ENCODE assay signal across 9 mouse cellular contexts in genomic region chr4:81580553-81580952, GRCm38 (mm10).
DNase-seq lines count a peak whose midpoint lies in the region; ATAC-seq lines count a peak whose summit lies in the region.
"Had no signal": no experiment of that assay in that cellular context is flagged by ENCODE, and none has a peak within 500 bp of the region (broad histone marks: within the 10 kb centered on the region; RNA-seq: fewer than 3 reads in every experiment).

No protein-coding gene starts in this region.

- H3K36me3 ChIP-seq in limb, embryonic 13.5 days: no peaks in the 10 kb centered on the region
- no peaks in the 10 kb centered on the region for H3K36me3 ChIP-seq in limb, embryonic 10.5 days
- H3K36me3 ChIP-seq in embryonic facial prominence, embryonic 14.5 days (ENCODE audit: control insufficient read depth, insufficient read depth, low read length): no peaks in the 10 kb centered on the region
- H3K36me3 ChIP-seq: midbrain, embryonic 12.5 days had no signal

- no peak for ATAC-seq in limb, embryonic 13.5 days (ENCODE audit: low FRiP score, low read depth)
- ATAC-seq in embryonic facial prominence, embryonic 14.5 days (ENCODE audit: low read depth): no peak

- no peaks in the 10 kb centered on the region for H3K9me3 ChIP-seq in limb, embryonic 13.5 days
- H3K9me3 ChIP-seq in limb, embryonic 10.5 days (replicated peaks): no peaks in the 10 kb centered on the region
- no peaks in the 10 kb centered on the region for H3K9me3 ChIP-seq in embryonic facial prominence, embryonic 14.5 days (ENCODE audit: control insufficient read depth, low read length)
- H3K9me3 ChIP-seq: midbrain, embryonic 12.5 days had no signal

- peaks cover 22% of the 10 kb centered on the region for H3K4me1 ChIP-seq in limb, embryonic 13.5 days
- H3K4me1 ChIP-seq in limb, embryonic 10.5 days: peaks cover 12% of the 10 kb centered on the region
- peaks cover 23% of the 10 kb centered on the region for H3K4me1 ChIP-seq in embryonic facial prominence, embryonic 14.5 days (ENCODE audit: control insufficient read depth, insufficient read depth, low read length)

- no peak overlapping the region for H3K9ac ChIP-seq in limb, embryonic 13.5 days
- no peak overlapping the region for H3K9ac ChIP-seq in embryonic facial prominence, embryonic 14.5 days (ENCODE audit: low read depth, low read length)
- H3K9ac ChIP-seq: midbrain, embryonic 12.5 days had no signal

- no peaks in the 10 kb centered on the region for H3K27me3 ChIP-seq in limb, embryonic 13.5 days
- H3K27me3 ChIP-seq in limb, embryonic 10.5 days (ENCODE audit: low read depth, poor library complexity, severe bottlenecking): no peaks in the 10 kb centered on the region
- no peaks in the 10 kb centered on the region for H3K27me3 ChIP-seq in embryonic facial prominence, embryonic 14.5 days (replicated peaks; ENCODE audit: control insufficient read depth, insufficient read depth, low read length)
- H3K27me3 ChIP-seq: midbrain, embryonic 12.5 days had no signal

- 60% methylated on average over 8 of the region's 8 CpGs for WGBS in limb, embryonic 13.5 days
- 74% methylated on average over 8 of the region's 8 CpGs for WGBS in limb, embryonic 10.5 days
- WGBS in embryonic facial prominence, embryonic 14.5 days: 45% methylated on average over 8 of the region's 8 CpGs

- no peak overlapping the region for H3K4me3 ChIP-seq in limb, embryonic 13.5 days
- no peak overlapping the region for H3K4me3 ChIP-seq in limb, embryonic 10.5 days
- H3K4me3 ChIP-seq in embryonic facial prominence, embryonic 14.5 days (ENCODE audit: low read depth, low read length): no peak overlapping the region
- H3K4me3 ChIP-seq: midbrain, embryonic 12.5 days had no signal

- peak overlapping the region; percentile 25; the same call in 1 of the 2 replicates for H3K4me2 ChIP-seq in limb, embryonic 13.5 days (replicated peaks)
- peak overlapping the region; percentile 37 for H3K4me2 ChIP-seq in embryonic facial prominence, embryonic 14.5 days (ENCODE audit: low read depth, low read length)
- H3K4me2 ChIP-seq: midbrain, embryonic 12.5 days had no signal

- DNase-seq in limb, embryonic 10.5 days (ENCODE audit: low spot score): no peak
- DNase-seq in cerebellum, adult 11-12 months: peak; percentile 85
- peak; percentile 45 for DNase-seq in embryonic facial prominence, embryonic 14.5 days (ENCODE audit: low spot score)
- peak; percentile 60 to 66 for DNase-seq in heart, postnatal 36 days
- DNase-seq in kidney, adult 8-10 months: no peak
- DNase-seq in Muller cell, postnatal 12 days (ENCODE audit: inconsistent ontology term): no peak
- no peak for DNase-seq in ovary, adult 18-20 months (ENCODE audit: low spot score)

- intact Hi-C loops in heart, postnatal 36 days (cut with DNase I): loop anchor here (2.0 to 5.0 kb wide), 3 partner anchors 40 to 487 kb away; no protein-coding TSS in a partner anchor

- peak overlapping the region; percentile 55; the same call in 1 of the 2 replicates for H3K27ac ChIP-seq in limb, embryonic 13.5 days
- H3K27ac ChIP-seq in limb, embryonic 10.5 days: no peak overlapping the region
- peak overlapping the region; percentile 77 for H3K27ac ChIP-seq in embryonic facial prominence, embryonic 14.5 days (replicated peaks; ENCODE audit: low read depth, low read length)

Comparison
In these comparisons a context has a peak if more than half of its experiments do, and no peak if none do; other contexts are left out.
1. DNase-seq: peak in cerebellum, adult 11-12 months (single experiment), embryonic facial prominence, embryonic 14.5 days (single experiment) and heart, postnatal 36 days (2 of 2); none in limb, embryonic 10.5 days (single experiment), kidney, adult 8-10 months (0 of 2), Muller cell, postnatal 12 days (single experiment) and ovary, adult 18-20 months (single experiment).